13 mouse cellular contexts compared by ENCODE assay signal in genomic region chr17:83830616-83831292, GRCm38 (mm10). TPM values are rescaled to one million over a fixed set of nuclear protein-coding genes. Genes with fewer than 3 reads are reported as not detected.
DNase-seq lines count a peak whose midpoint lies in the region; ATAC-seq lines count a peak whose summit lies in the region.
"Had no signal": no experiment of that assay in that cellular context is flagged by ENCODE, and none has a peak within 500 bp of the region (broad histone marks: within the 10 kb centered on the region; RNA-seq: fewer than 3 reads in every experiment).

No protein-coding gene starts in this region.

- DNase-seq in layer of hippocampus, adult 9-11 months, result peak; percentile 30
- no peak for DNase-seq in layer of hippocampus, adult 11-12 months (ENCODE audit: low spot score)
- peak; percentile 90 for DNase-seq in A20 (ENCODE audit: low read depth, low spot score)
- no peak for DNase-seq in gastrocnemius, postnatal 4 days (ENCODE audit: low spot score in 2 of 2)
- no peak for DNase-seq in kidney, postnatal 36 days
- no peak for DNase-seq in urinary bladder, adult 18-20 months (ENCODE audit: low spot score in 2 of 2)
- DNase-seq: cerebellum, adult 11-12 months; embryo, embryonic 11 days; kidney, adult 18-20 months; thymus, postnatal 14 days had no signal

- ATAC-seq in activated CD4-positive, CD25-positive, alpha-beta regulatory T cell, adult 4 months, result peak; percentile 20
- peak; percentile 77 for ATAC-seq in megakaryocyte, adult 5-6 weeks (ENCODE audit: poor library complexity, severe bottlenecking)

RNA-seq across cellular contexts. Expression of gene Haao, which starts 17.0 kb away (rescaled TPM):
- polyA plus RNA-seq in activated CD4-positive, CD25-positive, alpha-beta regulatory T cell, adult 4 months (2017; shearing (Covaris generic)), result 1 to 10 TPM; 1.3 to 3.2 TPM
- total RNA-seq in megakaryocyte, adult 5-6 weeks (2015), result 62.7 and 66.8 TPM in 2 replicates
- total RNA-seq in megakaryocyte, adult 5-6 weeks (2017), result 52.6 and 53.5 TPM in 2 replicates
- total RNA-seq in gastrocnemius, postnatal 4 days (2021), result under 1 TPM in 1 of 2 experiments, not detected in 1; 0.54 TPM
- polyA plus RNA-seq: erythroblast, embryonic 14.5 days had no signal

Comparison
In these comparisons a context has a peak if more than half of its experiments do, and no peak if none do; other contexts are left out.
1. DNase-seq: peak in layer of hippocampus, adult 9-11 months (single experiment) and A20 (single experiment); none in layer of hippocampus, adult 11-12 months (single experiment), gastrocnemius, postnatal 4 days (0 of 2), kidney, postnatal 36 days (0 of 2) and urinary bladder, adult 18-20 months (0 of 2).
2. RNA of gene Haao, which starts 17.0 kb away (total RNA-seq): 52.6 to 66.8 TPM in megakaryocyte, adult 5-6 weeks; 0.54 TPM in gastrocnemius, postnatal 4 days; every median in the first group is over 10 times any median in the second.